Mouse (Mus musculus) gastrocnemius, adult 2 months (tissue): Measurements from ENCODE around the gene Gna15. TPM values are rescaled to one million over a fixed set of nuclear protein-coding genes. Genes with fewer than 3 reads are reported as not detected.
A peak's percentile ranks its signal among the peaks of the same experiment; 100 is the strongest.

Experiments used
- DNase-seq: peaks from one replicate; pipeline ENCODE4 v3.0.0; 2022
- H3K27ac ChIP-seq: fragments of 200-600 bp; 2 replicates; pipeline ENCODE4 v1.8.1; 2022; ENCODE audit warnings: mild to moderate bottlenecking
- H3K4me3 ChIP-seq: fragments of 200-600 bp; 2 replicates; pipeline ENCODE4 v1.8.1; 2022; ENCODE audit warnings: mild to moderate bottlenecking, moderate library complexity
- CTCF ChIP-seq: fragments of 200-600 bp; IDR thresholded peaks from 2 replicates; pipeline ENCODE4 v1.8.1; 2022; ENCODE audit warnings: antibody characterized with exemption, mild to moderate bottlenecking, moderate library complexity
- intact Hi-C: fragments of 180-260 bp; cut with DNase I; formaldehyde crosslinking; loops from one replicate; pipeline ENCODE4 v1.15.1; 2025
- total RNA-seq, 2 experiments: library from RNA; stranded (reverse); gene quantifications; 2 replicates each; pipeline ENCODE4 v1.2.3; 2021

Gna15 gene
- total RNA-seq, 2 experiments from 2014 or later: 0.26 to 0.53 TPM

DNA sequence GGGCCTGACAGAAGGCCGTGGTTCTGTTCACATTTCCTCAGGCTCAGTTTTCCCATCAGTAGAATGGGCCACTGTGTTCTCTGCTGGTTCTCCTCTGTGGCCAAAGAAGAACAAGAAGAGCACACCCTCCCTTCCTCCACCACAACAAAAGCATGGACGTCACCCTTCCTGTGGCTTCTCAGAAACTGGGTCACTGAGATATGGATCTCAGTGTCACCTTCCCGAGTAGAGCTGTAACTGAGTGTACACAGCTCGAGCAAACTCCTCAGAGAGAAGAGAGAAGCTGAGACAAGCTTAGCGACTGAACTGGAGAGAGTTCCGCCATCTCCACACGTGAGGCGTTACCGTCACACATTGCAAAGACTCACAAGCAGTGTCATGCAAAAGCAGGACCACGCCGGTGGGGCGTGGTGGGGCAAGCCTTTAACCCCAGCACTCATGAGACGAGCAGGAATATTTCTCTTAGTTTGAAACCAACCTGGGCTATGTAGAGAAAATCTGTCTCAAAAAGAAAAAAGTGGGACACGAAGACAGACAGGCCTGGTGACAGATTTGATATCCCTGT lies 13.7 kb downstream of the Gna15 start:
- TF ChIP-seq CTCF: no peak
- Histone ChIP-seq H3K27ac (no peak overlapping the region), H3K4me3 (no peak overlapping the region)
- no peak for DNase-seq
- intact Hi-C loops: no loop called here

GRCm38 (mm10) chr10:81507691-81508489 lies 16.1 kb downstream of the Gna15 start:
- H3K4me3 ChIP-seq: no peak overlapping the region
- no peak for DNase-seq
- intact Hi-C loops: loop anchor here (10.0 kb wide), 1 partner anchor 667 kb away; no protein-coding TSS in a partner anchor
- H3K27ac ChIP-seq: no peak overlapping the region
- TF ChIP-seq CTCF: no peak

GRCm38 (mm10) chr10:81507095-81507494 lies 16.9 kb downstream of the Gna15 start:
- intact Hi-C loops: loop anchor here (10.0 kb wide), 1 partner anchor 668 kb away; no protein-coding TSS in a partner anchor
- no peak for DNase-seq
- TF ChIP-seq CTCF: no peak
- no peak overlapping the region for H3K27ac ChIP-seq
- H3K4me3 ChIP-seq: no peak overlapping the region

- TF ChIP-seq CTCF: no peak
- intact Hi-C loops: loop anchor here (10.0 kb wide), 1 partner anchor 670 kb away; no protein-coding TSS in a partner anchor
- no peak for DNase-seq
- Histone ChIP-seq H3K4me3 (no peak overlapping the region), H3K27ac (no peak overlapping the region)
These were observed 18.9 kb downstream of the Gna15 start for GRCm38 (mm10) chr10:81505016-81505664.

DNA sequence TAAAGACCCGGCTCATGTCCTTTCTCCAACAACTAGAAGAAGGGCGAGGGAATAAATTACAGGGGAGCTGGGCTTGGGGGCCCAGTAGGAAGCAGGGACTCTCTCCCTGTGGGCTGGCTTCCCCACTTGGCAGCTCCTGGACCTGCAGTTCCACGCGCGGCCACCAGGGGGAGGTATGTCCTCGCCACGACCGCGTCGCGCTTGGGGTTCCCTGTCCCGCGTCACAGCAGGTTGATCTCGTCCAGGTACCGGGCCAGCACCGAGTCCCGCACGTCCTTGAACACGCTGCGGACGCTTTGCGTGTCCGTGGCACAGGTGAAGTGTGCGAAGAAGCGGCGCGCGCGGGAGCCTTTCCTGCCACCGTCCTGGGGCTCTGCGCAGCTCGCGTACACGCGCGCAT lies 21.4 kb downstream of the Gna15 start:
- TF ChIP-seq CTCF: peak; percentile 100; the same call in 1 of the 2 replicates
- intact Hi-C loops: loop anchor here (1.0 to 10.0 kb wide), 4 partner anchors 25 to 672 kb away; no protein-coding TSS in a partner anchor
- peak; percentile 91 for DNase-seq
- Histone ChIP-seq H3K4me3 (peak overlapping the region; percentile 69), H3K27ac (peak overlapping the region; percentile 44)

DNA sequence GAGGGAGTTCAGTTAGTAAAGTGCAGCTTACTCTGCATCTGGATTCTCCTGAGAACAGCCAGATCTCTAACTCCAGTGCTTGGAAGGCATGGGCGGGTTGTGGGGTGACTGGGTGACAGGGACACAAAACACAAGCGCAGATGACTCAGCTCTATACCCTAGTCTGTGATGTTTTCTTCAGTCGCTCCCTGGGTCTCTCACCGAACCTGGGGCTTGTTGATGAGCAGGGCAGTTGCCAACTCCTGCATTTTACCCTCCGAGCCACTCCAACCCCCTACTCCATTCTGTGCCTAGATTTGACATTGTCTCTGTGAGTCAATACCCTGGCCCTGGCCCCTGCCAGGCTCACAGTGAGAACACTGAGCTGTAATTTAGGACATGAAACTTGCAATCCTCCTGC lies 22.2 kb downstream of the Gna15 start:
- DNase-seq: no peak
- intact Hi-C loops: loop anchor here (1.0 to 10.0 kb wide), 3 partner anchors 25 to 673 kb away; no protein-coding TSS in a partner anchor
- H3K4me3 ChIP-seq: no peak overlapping the region
- H3K27ac ChIP-seq: no peak overlapping the region
- no peak for TF ChIP-seq CTCF

DNA sequence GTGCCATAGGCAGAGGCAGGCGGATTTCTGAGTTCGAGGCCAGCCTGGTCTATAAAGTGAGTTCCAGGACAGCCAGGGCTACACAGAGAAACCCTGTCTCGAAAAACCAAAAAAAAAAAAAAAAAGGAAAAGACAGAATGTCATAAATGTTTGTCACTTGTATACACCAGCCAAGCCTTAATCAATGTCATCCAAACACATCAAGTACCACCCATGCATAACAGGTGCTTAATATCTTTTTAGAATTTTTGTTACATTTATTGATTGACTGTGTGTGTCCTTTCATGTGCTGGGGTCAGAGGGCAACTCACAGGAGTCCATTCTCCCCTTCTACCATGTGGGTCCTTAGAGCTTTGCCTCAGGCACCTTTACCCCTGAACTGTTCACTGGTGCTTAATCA lies 24.0 kb downstream of the Gna15 start, which contains the start of gene S1pr4:
S1pr4 (minus strand) TSS at position 101 of the 400 bp plus-strand sequence.
- peak within 1 kb of the TSS; percentile 91 for H3K4me3 ChIP-seq
- intact Hi-C loops: loop anchor here (10.0 kb wide), 1 partner anchor 675 kb away; no protein-coding TSS in a partner anchor
- no peak for DNase-seq
- TF ChIP-seq CTCF: no peak
- peak within 1 kb of the TSS; percentile 95 for H3K27ac ChIP-seq

DNA sequence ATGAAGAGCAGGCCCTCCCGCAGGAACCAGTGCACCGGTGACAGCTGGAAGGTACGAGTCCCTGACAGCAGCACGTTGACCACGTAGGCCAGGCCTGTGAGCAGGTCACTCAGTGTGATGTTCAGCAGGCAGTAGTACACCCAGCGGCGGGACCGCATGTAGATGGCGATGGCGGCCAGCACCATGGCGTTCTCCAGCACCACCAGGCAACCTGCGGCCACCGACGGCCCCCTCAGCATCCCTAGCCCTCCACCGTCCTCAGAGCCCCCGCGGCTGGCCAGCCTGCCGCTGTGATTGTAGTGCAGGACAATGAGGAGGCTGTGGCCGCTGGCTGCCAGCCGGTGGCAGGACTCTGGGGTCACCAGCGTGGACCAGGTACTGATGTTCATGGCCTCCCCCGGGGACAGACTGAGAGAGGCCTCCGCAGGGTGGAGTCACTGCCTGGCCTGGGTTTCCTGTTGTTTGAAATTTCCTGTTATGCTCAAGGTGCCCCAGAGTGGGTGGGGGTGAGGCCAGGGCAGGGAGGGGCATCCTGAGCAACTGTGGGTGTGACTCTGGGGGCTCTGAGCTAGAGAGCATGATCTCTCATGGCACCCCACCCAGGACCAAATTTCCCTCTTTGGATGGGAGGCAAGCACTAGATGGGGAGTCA lies 24.6 kb downstream of the Gna15 start:
- intact Hi-C loops: loop anchor here (5.0 kb wide), 1 partner anchor 43 kb away; no protein-coding TSS in a partner anchor
- no peak for TF ChIP-seq CTCF
- peak overlapping the region; percentile 95 for H3K27ac ChIP-seq
- peak overlapping the region; percentile 91 for H3K4me3 ChIP-seq
- peak; percentile 53 for DNase-seq

- Histone ChIP-seq H3K4me3 (peak overlapping the region; percentile 91), H3K27ac (peak overlapping the region; percentile 95)
- no peak for TF ChIP-seq CTCF
- DNase-seq: no peak
- intact Hi-C loops: loop anchor here (5.0 kb wide), 1 partner anchor 44 kb away; no protein-coding TSS in a partner anchor
These were observed 25.4 kb downstream of the Gna15 start for GRCm38 (mm10) chr10:81498316-81499249.

GRCm38 (mm10) chr10:81497401-81498270 lies 26.4 kb downstream of the Gna15 start:
- intact Hi-C loops: loop anchor here (5.0 kb wide), 1 partner anchor 45 kb away; no protein-coding TSS in a partner anchor
- no peak for DNase-seq

More at GRCm38 (mm10) chr10:81497401-81498270, 26.4 kb downstream of the Gna15 start:
- no peak for TF ChIP-seq CTCF
- peak overlapping the region; percentile 95 for H3K27ac ChIP-seq
- H3K4me3 ChIP-seq: peak overlapping the region; percentile 91
